Comparison of ENCODE assay signal across 18 mouse cellular contexts in the genomic region with DNA sequence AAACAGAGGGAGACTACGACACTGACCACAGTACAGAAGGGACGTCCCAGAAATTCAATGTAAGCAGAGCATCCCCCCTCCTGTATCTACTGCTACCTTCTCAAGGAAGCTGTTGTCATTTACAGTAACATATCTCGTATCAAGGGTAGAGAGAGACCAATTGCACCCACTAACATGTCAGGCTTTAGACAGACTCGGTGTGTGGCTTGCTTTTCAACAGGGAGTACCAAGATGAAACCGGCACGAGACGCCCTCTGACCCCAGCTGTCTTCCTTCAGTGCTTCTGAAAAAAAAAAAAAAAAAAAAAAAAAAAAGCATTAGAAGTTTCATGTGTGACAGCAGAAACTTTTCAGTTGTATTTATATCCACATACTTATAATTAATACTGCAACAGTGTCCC.
"Had no signal": no experiment of that assay in that cellular context is flagged by ENCODE, and none has a peak within 500 bp of the region (broad histone marks: within the 10 kb centered on the region; RNA-seq: fewer than 3 reads in every experiment).

No protein-coding gene starts in this region.

- ATAC-seq: intestine, postnatal 0 days; liver, embryonic 12.5 days had no signal

- DNase-seq: layer of hippocampus, adult 9-11 months; liver; lung, adult 18-20 months; lung, postnatal 10 days; lung, postnatal 36 days; midbrain, embryonic 14.5 days; thymus, adult 2 months; thymus, postnatal 14 days; thymus, postnatal 4 days had no signal

- H3K4me1 ChIP-seq: limb, embryonic 10.5 days; limb, embryonic 13.5 days; liver, embryonic 12.5 days; liver, embryonic 15.5 days; lung, embryonic 15.5 days; megakaryocyte, embryonic 14.5 days; midbrain, embryonic 10.5 days had no signal

- H3K27me3 ChIP-seq: limb, embryonic 13.5 days; liver, embryonic 12.5 days; liver, embryonic 15.5 days; lung, embryonic 15.5 days; megakaryocyte, embryonic 14.5 days had no signal

- H3K27ac ChIP-seq: layer of hippocampus, adult 2 months; limb, embryonic 10.5 days; limb, embryonic 13.5 days; liver, embryonic 12.5 days; liver, embryonic 15.5 days; lung, embryonic 15.5 days; midbrain, embryonic 10.5 days had no signal

- H3K9me3 ChIP-seq: limb, embryonic 10.5 days; limb, embryonic 13.5 days; liver, embryonic 15.5 days; lung, embryonic 15.5 days; midbrain, embryonic 10.5 days had no signal

- H3K9ac ChIP-seq: limb, embryonic 13.5 days; liver, embryonic 12.5 days; liver, embryonic 15.5 days; lung, embryonic 15.5 days had no signal

- H3K36me3 ChIP-seq: limb, embryonic 10.5 days; limb, embryonic 13.5 days; liver, embryonic 12.5 days; liver, embryonic 15.5 days; lung, embryonic 15.5 days; midbrain, embryonic 10.5 days had no signal

- H3K4me2 ChIP-seq: limb, embryonic 13.5 days; liver, embryonic 12.5 days; liver, embryonic 15.5 days; lung, embryonic 15.5 days had no signal

- H3K4me3 ChIP-seq: layer of hippocampus, adult 2 months; limb, embryonic 10.5 days; limb, embryonic 13.5 days; liver, embryonic 12.5 days; liver, embryonic 15.5 days; lung, embryonic 15.5 days; megakaryocyte, embryonic 14.5 days; midbrain, embryonic 10.5 days had no signal
